Mouse (Mus musculus): ENCODE measurements around the gene Pde1c.

GRCm38 (mm10) chr6:56441501-56441900, 127.4 kb downstream of the Pde1c start:
- TF ChIP-seq CTCF (IDR thresholded peaks at IDR 0.05; ENCODE audit: low read depth, low read length) (no peak), POLR2A (IDR thresholded peaks at IDR 0.05; ENCODE audit: extremely low read depth, insufficient read depth, low read length) (no peak)
